Mouse (Mus musculus): ENCODE results near the gene Tst.

Gene Tst

GRCm38 (mm10) chr15:78395478-78395962 lies 10.2 kb downstream of the Tst start, which contains the start of gene Tex33:
Gene Tex33, minus strand, starts transcription at chr15:78395912.
- no peak for DNase-seq (ENCODE audit: extremely low read depth, insufficient read length, low spot score)

- DNase-seq (ENCODE audit: extremely low read depth, insufficient read length, low spot score) = no peak
Measured at GRCm38 (mm10) chr15:78390855-78391254, 14.9 kb downstream of the Tst start.

- no peak for DNase-seq (ENCODE audit: extremely low read depth, insufficient read length, low spot score)
Measured at GRCm38 (mm10) chr15:78385564-78385963, 20.1 kb downstream of the Tst start.

GRCm38 (mm10) chr15:78384220-78385116 lies 21.2 kb downstream of the Tst start:
- no peak for DNase-seq (ENCODE audit: extremely low read depth, insufficient read length, low spot score)

- no peak for DNase-seq (ENCODE audit: extremely low read depth, insufficient read length, low spot score)
Measured at GRCm38 (mm10) chr15:78383450-78384219, 22.1 kb downstream of the Tst start.

GRCm38 (mm10) chr15:78382115-78382514 lies 23.6 kb downstream of the Tst start:
- no peak for DNase-seq (ENCODE audit: extremely low read depth, insufficient read length, low spot score)

GRCm38 (mm10) chr15:78380741-78381140 lies 25.0 kb downstream of the Tst start:
- DNase-seq (ENCODE audit: extremely low read depth, insufficient read length, low spot score) = no peak

GRCm38 (mm10) chr15:78380208-78380607 lies 25.5 kb downstream of the Tst start:
- no peak for DNase-seq (ENCODE audit: extremely low read depth, insufficient read length, low spot score)

GRCm38 (mm10) chr15:78378556-78378955 lies 27.2 kb downstream of the Tst start:
- DNase-seq (ENCODE audit: extremely low read depth, insufficient read length, low spot score) = no peak

- DNase-seq (ENCODE audit: extremely low read depth, insufficient read length, low spot score) = no peak
Measured at GRCm38 (mm10) chr15:78377859-78378258, 27.8 kb downstream of the Tst start.

- DNase-seq (ENCODE audit: extremely low read depth, insufficient read length, low spot score) = no peak
Measured at GRCm38 (mm10) chr15:78374204-78374603, 31.5 kb downstream of the Tst start.

- no peak for DNase-seq (ENCODE audit: extremely low read depth, insufficient read length, low spot score)
Measured at GRCm38 (mm10) chr15:78372796-78373195, 32.9 kb downstream of the Tst start.

- no peak for DNase-seq (ENCODE audit: extremely low read depth, insufficient read length, low spot score)
Measured at GRCm38 (mm10) chr15:78369641-78370040, 36.1 kb downstream of the Tst start.

GRCm38 (mm10) chr15:78368926-78369346 lies 36.8 kb downstream of the Tst start:
- DNase-seq (ENCODE audit: extremely low read depth, insufficient read length, low spot score) = no peak

- DNase-seq (ENCODE audit: extremely low read depth, insufficient read length, low spot score) = no peak
Measured at GRCm38 (mm10) chr15:78367811-78368210, 37.9 kb downstream of the Tst start.

- DNase-seq (ENCODE audit: extremely low read depth, insufficient read length, low spot score) = no peak
Measured at GRCm38 (mm10) chr15:78366875-78367274, 38.8 kb downstream of the Tst start.

GRCm38 (mm10) chr15:78365916-78366315 lies 39.8 kb downstream of the Tst start:
- DNase-seq (ENCODE audit: extremely low read depth, insufficient read length, low spot score) = no peak

- no peak for DNase-seq (ENCODE audit: extremely low read depth, insufficient read length, low spot score)
Measured at GRCm38 (mm10) chr15:78355548-78355947, 50.2 kb downstream of the Tst start.

- DNase-seq (ENCODE audit: extremely low read depth, insufficient read length, low spot score) = no peak
Measured at GRCm38 (mm10) chr15:78354958-78355357, 50.7 kb downstream of the Tst start.

- no peak for DNase-seq (ENCODE audit: extremely low read depth, insufficient read length, low spot score)
Measured at GRCm38 (mm10) chr15:78351586-78352165, 54.0 kb downstream of the Tst start.

Data from 3134 (cell line).